Mouse (Mus musculus) adrenal gland, adult 8-10 months (tissue): ENCODE results near the gene Olfr160. TPM values are rescaled to one million over a fixed set of nuclear protein-coding genes. Genes with fewer than 3 reads are reported as not detected.

Source experiments
- total RNA-seq, 4 experiments: library from RNA; stranded (reverse); gene quantifications; 2 replicates each; pipeline ENCODE4 v1.2.4; 2022

The Olfr160 gene
- total RNA-seq, 4 experiments from 2014 or later, result not detected

Other genes with a start within 250 kb of the Olfr160 start
- gene Msantd2, start 226.9 kb downstream of the Olfr160 start, total RNA-seq, result 10 to 100 TPM; 17.2 to 33.2 (median 22.6) TPM
- gene Esam, start 188.2 kb downstream of the Olfr160 start, total RNA-seq, result 10 to 100 TPM; 32.9 to 60.4 (median 46.6) TPM
- gene Vsig2, start 177.0 kb downstream of the Olfr160 start, total RNA-seq, result 1 to 10 TPM; 3.1 to 7.6 (median 5.4) TPM
- gene Nrgn, start 163.3 kb downstream of the Olfr160 start, total RNA-seq, result 1 to 10 TPM; 1.0 to 1.8 (median 1.5) TPM
- gene Siae, start 160.6 kb downstream of the Olfr160 start, total RNA-seq, result 10 to 100 TPM; 20.8 to 30.8 (median 23.8) TPM
- gene Spa17, start 102.5 kb downstream of the Olfr160 start, total RNA-seq, result 1 to 10 TPM in 3 of 4 experiments, under 1 TPM in 1; 0.99 to 5.1 (median 3.2) TPM
- 10 to 100 TPM; 75.6 to 84.5 (median 81.8) TPM for gene Tbrg1, start 58.9 kb downstream of the Olfr160 start, total RNA-seq
- under 1 TPM in 2 of 4 experiments, not detected in 2; 0.12 to 0.31 TPM for gene Panx3, start 47.0 kb downstream of the Olfr160 start, total RNA-seq
- gene Olfr874, start 28.9 kb upstream of the Olfr160 start, total RNA-seq, result not detected
- not detected for gene Olfr875, start 55.6 kb upstream of the Olfr160 start, total RNA-seq
- not detected for gene Olfr876, start 86.8 kb upstream of the Olfr160 start, total RNA-seq
- not detected for gene Olfr877, start 138.0 kb upstream of the Olfr160 start, total RNA-seq
- not detected for gene Olfr145, start 180.5 kb upstream of the Olfr160 start, total RNA-seq
- not detected for gene Olfr878, start 201.6 kb upstream of the Olfr160 start, total RNA-seq